Mouse (Mus musculus): Measurements from ENCODE around the gene Lhb.

- TF ChIP-seq CTCF (IDR thresholded peaks at IDR 0.05; ENCODE audit: low read depth) (no peak), EP300 (optimal IDR thresholded peaks at IDR 0.05) (no peak)
These were observed 6.5 kb upstream of the Lhb start for GRCm38 (mm10) chr7:45413864-45414739.
